Mouse (Mus musculus): ENCODE data around the gene Igfbpl1.

Gene Igfbpl1

DNA sequence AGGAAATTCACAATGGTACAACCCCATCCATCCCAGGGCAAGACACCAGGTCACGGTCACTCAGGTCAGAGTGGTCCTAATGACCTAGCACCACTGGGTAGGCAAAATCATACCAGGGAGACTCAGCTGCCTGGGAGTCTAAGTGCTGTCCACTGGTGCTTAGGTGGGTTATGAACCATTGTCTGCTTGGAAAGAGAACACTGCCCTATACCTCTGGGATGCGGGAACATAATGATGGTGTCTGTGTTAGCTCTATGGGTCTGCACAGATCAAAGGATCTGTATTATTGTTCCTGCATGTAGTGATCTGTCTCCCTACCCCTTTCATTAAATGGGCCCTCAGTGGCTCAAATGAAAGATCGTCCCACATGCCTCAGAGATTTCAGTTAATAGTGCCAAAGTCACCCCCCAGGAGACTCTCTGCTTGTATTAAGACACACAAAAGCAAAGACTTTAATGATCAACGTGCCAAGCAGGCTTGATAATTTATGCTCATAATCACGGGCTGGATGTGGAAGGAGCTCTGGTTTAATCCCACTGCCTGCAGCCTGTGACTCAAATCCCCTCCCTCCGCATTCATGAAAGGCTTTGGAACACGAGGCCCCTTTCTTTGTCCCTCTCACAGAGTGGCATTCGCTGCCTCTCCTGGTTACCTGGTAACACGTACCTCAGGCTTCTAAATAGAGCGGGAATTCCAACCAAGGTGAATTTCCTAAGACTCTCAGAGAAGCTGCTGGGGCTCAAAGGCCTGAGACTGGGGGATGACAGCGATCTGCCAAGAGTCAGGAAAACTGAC, 3.7 kb downstream of the Igfbpl1 start:
- 65% methylated on average over 11 of the region's 11 CpGs for WGBS

DNA sequence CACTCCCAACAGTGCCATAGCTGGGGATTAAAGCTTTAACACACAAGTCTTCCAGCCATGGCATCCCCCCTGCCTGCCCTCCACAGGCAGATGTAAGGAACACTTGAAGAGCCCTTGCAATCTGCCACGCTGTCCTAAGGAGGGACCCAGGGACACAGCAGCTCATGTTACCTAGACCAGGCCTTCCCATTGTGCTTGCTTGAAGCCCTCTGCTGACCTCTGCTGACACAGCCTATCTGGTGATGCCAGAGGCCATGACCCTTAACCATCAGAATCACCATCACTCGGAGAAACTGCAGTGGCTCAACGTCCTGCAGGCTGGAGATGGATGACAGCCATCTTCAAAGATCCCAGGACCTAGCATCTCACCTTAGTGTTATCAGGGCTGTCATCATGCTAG, 4.7 kb downstream of the Igfbpl1 start:
- WGBS, result 88% methylated on average over 3 of the region's 3 CpGs

- WGBS, result 46% methylated on average over 8 of the region's 8 CpGs
These were observed 6.5 kb downstream of the Igfbpl1 start for GRCm38 (mm10) chr4:45820074-45820830.

DNA sequence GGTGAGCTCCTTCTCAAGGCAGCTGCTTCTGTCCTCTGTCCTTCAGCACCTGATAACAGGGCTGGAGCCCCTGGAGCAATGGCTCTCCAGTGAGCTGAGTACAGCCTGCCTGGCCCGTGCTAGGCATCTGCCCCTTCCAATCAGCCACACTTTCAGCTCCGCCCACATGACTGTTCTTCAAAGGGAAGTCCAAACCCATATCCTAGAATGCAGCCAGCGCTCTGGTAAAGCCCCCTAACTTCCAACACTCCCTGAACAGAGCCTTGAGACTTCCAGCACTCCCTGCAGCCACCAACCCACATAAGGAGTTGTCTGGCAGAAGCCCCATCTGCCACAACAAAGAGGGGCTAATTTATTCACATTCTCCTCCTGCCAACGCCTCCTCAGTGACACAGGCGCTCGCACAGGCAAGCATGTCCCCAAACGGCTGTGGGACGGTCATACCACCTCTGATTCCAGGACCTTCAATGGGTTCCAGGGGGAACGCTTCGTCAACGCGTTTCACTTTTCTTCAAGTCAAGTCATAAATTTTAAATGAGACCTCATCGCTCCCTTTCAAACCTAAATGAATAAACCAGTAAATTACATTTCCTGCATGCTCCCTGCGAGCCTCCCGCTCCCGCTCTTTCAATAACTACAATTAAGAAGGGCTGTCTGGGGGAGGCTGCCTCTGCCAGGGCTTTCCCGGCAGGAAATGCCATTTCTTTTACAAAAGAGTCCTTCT, 7.4 kb downstream of the Igfbpl1 start:
- WGBS, result 2% methylated on average over 17 of the region's 17 CpGs

DNA sequence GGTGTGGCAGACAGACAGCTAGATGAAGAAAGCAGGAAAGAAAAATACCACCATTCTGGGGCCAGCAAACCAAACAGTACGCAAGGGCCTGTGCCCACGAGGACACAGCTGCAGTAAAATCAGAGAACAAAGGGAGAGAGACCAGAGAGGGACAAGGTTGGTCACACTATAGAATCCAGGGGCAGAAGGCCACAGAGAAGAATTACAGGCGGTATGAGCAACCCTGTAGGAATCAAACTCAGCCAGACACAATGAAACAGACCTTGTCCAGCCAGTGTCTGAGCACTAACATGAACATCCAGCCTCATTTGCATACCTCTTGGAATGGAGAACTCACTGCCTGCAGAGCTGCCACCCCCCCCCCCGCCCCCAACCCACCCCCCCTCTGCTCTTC, 7.9 kb downstream of the Igfbpl1 start:
- 75% methylated on average over 3 of the region's 4 CpGs for WGBS

GRCm38 (mm10) chr4:45815542-45815941, 11.2 kb downstream of the Igfbpl1 start:
- 34% methylated on average over 7 of the region's 7 CpGs for WGBS

DNA sequence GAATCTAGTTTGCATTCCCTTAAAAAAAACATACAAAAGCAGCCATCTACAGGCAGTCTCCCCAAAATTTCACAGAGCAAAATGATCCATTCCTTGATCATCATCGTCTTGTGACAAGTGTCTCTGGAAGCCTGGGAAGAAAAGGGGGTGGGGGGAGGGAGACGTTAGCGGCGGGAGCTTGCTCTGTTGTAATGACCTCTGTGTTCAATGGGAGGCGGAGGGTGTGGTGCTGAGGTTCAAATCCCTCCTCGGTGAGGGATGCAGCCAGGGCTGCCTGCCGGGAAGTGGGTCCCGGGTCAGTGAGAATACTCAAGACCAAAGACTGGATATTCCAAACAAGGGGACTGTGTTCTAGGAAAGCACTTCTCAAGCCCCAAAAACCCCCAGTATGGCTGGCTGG, 15.5 kb downstream of the Igfbpl1 start:
- 46% methylated on average over 8 of the region's 8 CpGs for WGBS

GRCm38 (mm10) chr4:45808034-45808433, 18.7 kb downstream of the Igfbpl1 start:
- 44% methylated on average over 7 of the region's 7 CpGs for WGBS

- WGBS, result 96% methylated on average over 14 of the region's 14 CpGs
These were observed 23.8 kb downstream of the Igfbpl1 start for GRCm38 (mm10) chr4:45802900-45803299.

DNA sequence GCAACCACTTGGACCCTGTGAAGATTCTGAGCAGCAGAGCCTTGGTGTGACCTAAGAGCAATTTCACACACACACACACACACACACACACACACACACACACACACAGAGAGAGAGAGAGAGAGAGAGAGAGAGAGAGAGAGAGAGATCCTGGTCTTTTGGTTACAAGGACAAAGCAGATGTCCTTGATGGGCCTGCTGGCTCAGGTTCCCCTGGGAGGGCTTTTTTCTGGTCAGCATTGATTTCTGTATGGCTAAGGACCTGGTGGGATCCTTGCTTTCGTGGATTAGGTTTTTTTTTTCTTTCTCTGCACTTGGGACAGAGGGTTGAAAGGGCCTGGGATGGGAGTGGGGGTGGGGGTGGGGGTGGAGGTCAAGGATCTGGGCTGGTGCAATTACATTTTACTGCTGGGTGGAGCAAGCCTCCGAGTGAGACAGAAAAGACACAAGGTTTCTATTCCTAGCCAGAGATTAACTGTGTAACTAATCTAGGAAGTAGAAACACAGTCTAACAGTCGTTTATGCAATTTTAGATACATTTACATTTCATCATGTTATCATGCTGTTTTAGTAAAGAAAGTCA, 26.7 kb downstream of the Igfbpl1 start:
- 32% methylated on average over 3 of the region's 3 CpGs for WGBS

- WGBS, result under 1% methylated on average over 26 of the region's 26 CpGs
These were observed 27.8 kb downstream of the Igfbpl1 start, which contains the start of gene Aldh1b1 for GRCm38 (mm10) chr4:45798964-45799363. Aldh1b1 (plus strand) TSS chr4:45799022.

- WGBS, result 71% methylated on average over 5 of the region's 5 CpGs
These were observed 30.0 kb downstream of the Igfbpl1 start for GRCm38 (mm10) chr4:45796760-45797159.

- WGBS, result 8% methylated on average over 12 of the region's 12 CpGs
These were observed 31.4 kb downstream of the Igfbpl1 start for GRCm38 (mm10) chr4:45795191-45795811.

- 61% methylated on average over 2 of the region's 2 CpGs for WGBS
These were observed 36.7 kb downstream of the Igfbpl1 start for GRCm38 (mm10) chr4:45790018-45790417.

DNA sequence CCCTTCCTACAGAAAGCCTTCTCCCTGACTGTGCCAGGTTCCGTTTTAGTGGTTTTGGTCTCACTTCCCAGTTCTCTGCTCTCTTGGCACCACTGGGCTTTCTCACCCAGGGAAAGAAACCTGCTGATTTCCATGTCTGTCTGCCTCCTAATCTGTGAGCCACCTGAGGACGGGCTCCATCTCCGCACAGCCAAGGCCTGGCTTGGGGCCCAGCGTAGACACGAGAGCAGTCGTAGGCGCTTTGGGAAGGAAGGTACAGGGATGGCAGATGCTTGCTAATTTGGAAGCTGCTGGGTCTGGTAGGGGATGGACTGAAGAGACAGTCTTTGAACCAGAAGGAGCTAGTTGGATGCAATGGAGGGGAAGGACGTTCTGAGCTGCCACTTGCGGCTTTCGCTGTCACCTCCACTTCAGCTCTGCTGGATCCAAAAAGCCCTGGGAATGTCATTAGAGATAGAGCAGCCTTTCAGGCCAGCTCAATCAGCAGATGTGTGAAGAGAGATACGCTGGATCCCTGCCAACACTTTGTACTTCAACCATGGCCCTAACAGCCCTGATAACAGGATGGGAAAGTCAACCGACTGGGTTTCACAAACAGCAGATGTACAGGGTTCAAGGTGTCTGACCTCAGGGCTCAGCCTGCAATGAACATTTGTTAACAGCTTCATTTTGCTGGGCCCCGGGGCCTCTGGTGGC, 37.3 kb downstream of the Igfbpl1 start:
- WGBS, result 44% methylated on average over 13 of the region's 13 CpGs

GRCm38 (mm10) chr4:45788446-45789081, 38.2 kb downstream of the Igfbpl1 start:
- 72% methylated on average over 13 of the region's 13 CpGs for WGBS

- 50% methylated on average over 4 of the region's 4 CpGs for WGBS
These were observed 40.0 kb downstream of the Igfbpl1 start for GRCm38 (mm10) chr4:45786674-45787073.

- 50% methylated on average over 2 of the region's 2 CpGs for WGBS
These were observed 40.8 kb downstream of the Igfbpl1 start for GRCm38 (mm10) chr4:45785959-45786358.

- WGBS, result 67% methylated on average over 1 of the region's 1 CpGs
These were observed 43.1 kb downstream of the Igfbpl1 start for GRCm38 (mm10) chr4:45783671-45784070.

DNA sequence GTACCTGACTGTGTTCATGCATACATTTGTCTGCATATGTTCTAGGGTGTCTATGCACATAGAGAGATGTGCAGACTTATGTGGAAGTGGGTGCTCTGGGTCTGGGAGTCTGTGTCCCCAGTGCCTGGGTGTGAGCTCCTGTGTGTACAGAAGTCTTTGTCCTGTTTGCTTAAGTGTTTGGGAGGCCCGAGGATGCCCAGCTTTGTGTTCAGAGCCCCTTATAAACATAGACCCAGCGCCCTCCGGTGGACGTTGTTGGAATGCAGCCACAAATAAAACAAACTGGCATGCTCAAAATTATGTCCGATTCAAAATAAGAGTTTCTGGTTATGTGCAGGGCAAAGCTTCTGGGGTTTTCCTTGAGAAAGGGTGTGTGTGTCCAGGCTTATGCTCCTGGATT, 55.1 kb downstream of the Igfbpl1 start:
- WGBS, result 2% methylated on average over 5 of the region's 5 CpGs
